Mouse (Mus musculus): ENCODE results near the gene Krtcap3.

GRCm38 (mm10) chr5:31294964-31295605 is 43.6 kb downstream of the Krtcap3 start:
- TF ChIP-seq EP300 (IDR thresholded peaks at IDR 0.05) (no peak), CTCF (IDR thresholded peaks at IDR 0.05) (no peak)

Measured in lung, postnatal 0 days (tissue).